9 mouse cellular contexts compared by ENCODE assay signal in genomic region chr10:127534036-127534928, GRCm38 (mm10). TPM values are rescaled to one million over a fixed set of nuclear protein-coding genes. Genes with fewer than 3 reads are reported as not detected.
A peak's percentile ranks its signal among the peaks of the same experiment; 100 is the strongest.
DNase-seq lines count a peak whose midpoint lies in the region; ATAC-seq and TF ChIP-seq lines count a peak whose summit lies in the region.
"Had no signal": no experiment of that assay in that cellular context is flagged by ENCODE, and none has a peak within 500 bp of the region (broad histone marks: within the 10 kb centered on the region; RNA-seq: fewer than 3 reads in every experiment).

TSS of gene Nxph4 (minus strand) at chr10:127534559.

- H3K4me3 ChIP-seq in heart, adult 2 months: peak within 1 kb of the TSS; percentile 47
- peak within 1 kb of the TSS; percentile 55 for H3K4me3 ChIP-seq in heart, embryonic 15.5 days
- peak within 1 kb of the TSS; percentile 67 for H3K4me3 ChIP-seq in neural tube, embryonic 14.5 days (ENCODE audit: low read depth, low read length)

- TF ChIP-seq EP300 in heart, adult 2 months (IDR thresholded peaks at IDR 0.05; ENCODE audit: insufficient read depth, low read depth, low read length): no peak

- 2% methylated on average over 52 of the region's 78 CpGs for WGBS in heart, adult 2 months
- under 1% methylated on average over 43 of the region's 78 CpGs for WGBS in heart, embryonic 15.5 days
- 0% methylated on average over 43 of the region's 78 CpGs for WGBS in neural tube, embryonic 14.5 days

- peak; percentile 11 for ATAC-seq in heart, embryonic 15.5 days (replicated peaks; ENCODE audit: insufficient number of reproducible peaks, insufficient read depth, low FRiP score, low read depth)
- no peak for ATAC-seq in neural tube, embryonic 14.5 days (ENCODE audit: low read depth)
- no peak for ATAC-seq in megakaryocyte-erythroid progenitor cell, adult 5-6 weeks (replicated peaks; ENCODE audit: low FRiP score, low TSS enrichment, poor library complexity, severe bottlenecking)

- peak within 1 kb of the TSS; percentile 56 for H3K9ac ChIP-seq in heart, adult 2 months (ENCODE audit: low read depth, low read length)
- peak within 1 kb of the TSS; percentile 59 for H3K9ac ChIP-seq in heart, embryonic 15.5 days
- peak within 1 kb of the TSS; percentile 72 for H3K9ac ChIP-seq in neural tube, embryonic 14.5 days (replicated peaks; ENCODE audit: low read depth, low read length)

- H3K36me3 ChIP-seq in heart, adult 2 months (ENCODE audit: control insufficient read depth, insufficient read depth, low read length): no peaks in the 10 kb centered on the region
- H3K36me3 ChIP-seq in heart, embryonic 15.5 days: no peaks in the 10 kb centered on the region
- peaks cover 11% of the 10 kb centered on the region; the same call in 1 of the 2 replicates for H3K36me3 ChIP-seq in neural tube, embryonic 14.5 days (ENCODE audit: control insufficient read depth, insufficient read depth, low read length)

- H3K79me2 ChIP-seq in heart, adult 2 months (replicated peaks; ENCODE audit: control insufficient read depth, insufficient read depth, low read length): no peaks in the 10 kb centered on the region

- intact Hi-C loops in heart, adult 2 months (cut with DNase I): no loop called here

- H3K27ac ChIP-seq in heart, adult 2 months: no peak within 1 kb of the TSS
- H3K27ac ChIP-seq in heart, embryonic 15.5 days: no peak within 1 kb of the TSS
- peak within 1 kb of the TSS; percentile 84 for H3K27ac ChIP-seq in neural tube, embryonic 14.5 days (ENCODE audit: low read depth, low read length)

- DNase-seq in heart, adult 2 months: peak in 1 of 2 experiments; percentile 44
- DNase-seq in heart, adult 8-10 months (ENCODE audit: low spot score): no peak
- DNase-seq in Muller cell, postnatal 12 days (ENCODE audit: inconsistent ontology term): peak; percentile 66
- DNase-seq in kidney, postnatal 4 days: peak; percentile 64 to 67
- DNase-seq in layer of hippocampus, adult 11-12 months (ENCODE audit: low spot score): no peak

- peaks cover 16% of the 10 kb centered on the region for H3K27me3 ChIP-seq in heart, adult 2 months (ENCODE audit: control insufficient read depth, insufficient read depth, low read length)
- H3K27me3 ChIP-seq in heart, embryonic 15.5 days: peaks cover 87% of the 10 kb centered on the region
- no peaks in the 10 kb centered on the region for H3K27me3 ChIP-seq in neural tube, embryonic 14.5 days (ENCODE audit: control insufficient read depth, insufficient read depth, low read length)

- no peak for TF ChIP-seq CTCF in heart, adult 2 months (IDR thresholded peaks at IDR 0.05)

- no peaks in the 10 kb centered on the region for H3K9me3 ChIP-seq in heart, embryonic 15.5 days (replicated peaks)
- H3K9me3 ChIP-seq in neural tube, embryonic 14.5 days (ENCODE audit: control insufficient read depth, low read length): no peaks in the 10 kb centered on the region

- H3K4me1 ChIP-seq in heart, adult 2 months (ENCODE audit: control insufficient read depth, insufficient read depth, low read length): peaks cover 4% of the 10 kb centered on the region
- H3K4me1 ChIP-seq in heart, embryonic 15.5 days (replicated peaks): peaks cover 24% of the 10 kb centered on the region
- peaks cover 62% of the 10 kb centered on the region for H3K4me1 ChIP-seq in neural tube, embryonic 14.5 days (ENCODE audit: control insufficient read depth, insufficient read depth, low read length)

- TF ChIP-seq POLR2A in heart, adult 2 months (IDR thresholded peaks at IDR 0.05; ENCODE audit: insufficient read depth, low read depth, low read length): no peak

- H3K4me2 ChIP-seq in heart, embryonic 15.5 days: peak within 1 kb of the TSS; percentile 97
- H3K4me2 ChIP-seq in neural tube, embryonic 14.5 days (ENCODE audit: low read depth, low read length): peak within 1 kb of the TSS; percentile 86

RNA-seq across cellular contexts. Expression of gene Nxph4, which starts in this region (rescaled TPM):
- total RNA-seq in heart, adult 2 months (2021): under 1 TPM; 0.34 to 0.68 TPM
- polyA plus RNA-seq in heart, adult 2 months (2012; rRNA removed): 0.39 and 0.41 TPM in 2 replicates
- under 1 TPM; 0.22 to 0.66 (median 0.50) TPM for total RNA-seq in heart, adult 8-10 months (2022)
- polyA plus RNA-seq in heart, embryonic 15.5 days (2015; fragmentation: Nextera tagmentation; extraction: Ambion mirVana): 1.2 and 2.9 TPM in 2 replicates
- polyA plus RNA-seq in neural tube, embryonic 14.5 days (2014; fragmentation: Nextera tagmentation; extraction: Ambion mirVana): 80.1 and 80.4 TPM in 2 replicates
- total RNA-seq in megakaryocyte-erythroid progenitor cell, adult 5-6 weeks (2014; fragmentation: Nextera tagmentation): not detected in 2 replicates
- total RNA-seq in megakaryocyte-erythroid progenitor cell, adult 5-6 weeks (2017): not detected in 2 replicates
- total RNA-seq: neutrophil, adult 5-6 weeks had no signal

Comparison
In these comparisons a context has a peak if more than half of its experiments do, and no peak if none do; other contexts are left out.
1. RNA of gene Nxph4 (polyA plus RNA-seq): 80.1 to 80.4 TPM in neural tube, embryonic 14.5 days; 1.2 to 2.9 TPM in heart, embryonic 15.5 days and 0.39 to 0.41 TPM in heart, adult 2 months; every median in the first group is over 10 times any median in the second.
2. DNase-seq: peak in Muller cell, postnatal 12 days (single experiment) and kidney, postnatal 4 days (2 of 2); none in heart, adult 8-10 months (single experiment) and layer of hippocampus, adult 11-12 months (single experiment).
3. Peak in every context shown above with its lines, with median percentiles within 50 percentile points of each other: H3K4me3 ChIP-seq and H3K9ac ChIP-seq.